Mouse (Mus musculus) stomach, embryonic 14.5 days (tissue): ENCODE results near the gene Plekhh2. TPM values are rescaled to one million over a fixed set of nuclear protein-coding genes. Genes with fewer than 3 reads are reported as not detected.

Experiments used
- ATAC-seq: fragments of 200-750 bp; cut with Nextera tagmentation; 2 replicates; pipeline ENCODE4 v1.8.0; 2017; ENCODE audit warnings: low read depth, moderate TSS enrichment; ENCODE audit not compliant: insufficient number of reproducible peaks, insufficient read depth, low FRiP score
- H3K27ac ChIP-seq: fragments of 300-500 bp; sonication (generic); 2 replicates; pipeline ENCODE4 v1.5.1; 2014; ENCODE audit warnings: mild to moderate bottlenecking, low read length, moderate library complexity, mixed read lengths
- H3K27me3 ChIP-seq: fragments of 300-500 bp; sonication (generic); 2 replicates; pipeline ENCODE4 v1.6.1; 2014; ENCODE audit warnings: low read length, control low read depth, mixed read lengths; ENCODE audit not compliant: control insufficient read depth, insufficient read depth
- H3K36me3 ChIP-seq: fragments of 300-500 bp; sonication (generic); 2 replicates; pipeline ENCODE4 v1.6.1; 2014; ENCODE audit warnings: mild to moderate bottlenecking, control low read depth, low read length, moderate library complexity, mixed read lengths; ENCODE audit not compliant: control insufficient read depth, insufficient read depth
- H3K4me1 ChIP-seq: fragments of 300-500 bp; sonication (generic); 2 replicates; pipeline ENCODE4 v1.6.1; 2014; ENCODE audit warnings: low read length, control low read depth, mixed read lengths; ENCODE audit not compliant: control insufficient read depth, insufficient read depth
- H3K4me2 ChIP-seq: fragments of 300-500 bp; sonication (generic); replicated peaks from 2 replicates; pipeline ENCODE4 v1.6.1; 2014; ENCODE audit warnings: low read depth, low read length, control low read depth
- H3K4me3 ChIP-seq: fragments of 300-500 bp; sonication (generic); 2 replicates; pipeline ENCODE4 v1.5.1; 2014; ENCODE audit warnings: low read depth, low read length, control low read depth
- H3K9ac ChIP-seq: fragments of 300-500 bp; sonication (generic); replicated peaks from 2 replicates; pipeline ENCODE4 v1.6.1; 2014; ENCODE audit warnings: low read depth, mild to moderate bottlenecking, control low read depth, low read length, moderate library complexity, mixed read lengths
- H3K9me3 ChIP-seq: fragments of 300-500 bp; sonication (generic); 2 replicates; pipeline ENCODE4 v1.6.1; 2016; ENCODE audit warnings: low read depth, low read length, control low read depth; ENCODE audit not compliant: control insufficient read depth
- WGBS: fragments of 180-500 bp; shearing (Covaris S2); extraction: QIAGEN DNeasy Blood & Tissue Kit; methylation state at CpG from one replicate; pipeline ENCODE4 v1.1.7; 2014; 5-methylcytosine and 5-hydroxymethylcytosine counted together
- polyA plus RNA-seq: library from polyadenylated mRNA; unstranded; fragments of >200 nt; fragmentation: Nextera tagmentation; extraction: Ambion mirVana; gene quantifications from 2 replicates; pipeline ENCODE4 v1.2.1, GENCODE M21; 2014

The Plekhh2 gene
- polyA plus RNA-seq, 1 experiment from 2014 or later = 16.2 TPM

DNA sequence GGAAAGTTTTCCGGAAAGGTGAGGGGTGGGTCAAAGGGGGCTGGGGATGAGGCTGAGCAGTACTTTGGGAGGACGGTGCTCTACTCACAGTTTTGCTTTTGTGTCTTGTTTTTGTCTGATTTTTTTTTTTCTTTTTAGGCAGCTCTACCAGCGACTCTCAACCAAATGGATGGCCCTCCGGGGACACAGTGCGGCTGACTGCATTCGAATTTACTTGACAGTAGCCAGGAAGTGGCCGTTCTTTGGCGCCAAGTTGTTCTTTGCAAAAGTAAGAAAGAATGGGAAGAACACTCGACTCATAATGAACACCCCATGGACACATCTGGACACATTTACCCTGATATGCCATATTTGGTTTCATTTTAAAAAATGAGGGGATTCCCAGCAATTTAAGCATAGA, 99.8 kb downstream of the Plekhh2 start:
- H3K4me2 ChIP-seq = no peak overlapping the region
- no peaks in the 10 kb centered on the region for H3K27me3 ChIP-seq
- no peak for ATAC-seq
- H3K36me3 ChIP-seq = peaks cover 22% of the 10 kb centered on the region
- no peak overlapping the region for H3K9ac ChIP-seq
- no peaks in the 10 kb centered on the region for H3K4me1 ChIP-seq
- H3K27ac ChIP-seq = no peak overlapping the region
- H3K9me3 ChIP-seq = no peaks in the 10 kb centered on the region
- 89% methylated on average over 9 of the region's 9 CpGs for WGBS
- no peak overlapping the region for H3K4me3 ChIP-seq

DNA sequence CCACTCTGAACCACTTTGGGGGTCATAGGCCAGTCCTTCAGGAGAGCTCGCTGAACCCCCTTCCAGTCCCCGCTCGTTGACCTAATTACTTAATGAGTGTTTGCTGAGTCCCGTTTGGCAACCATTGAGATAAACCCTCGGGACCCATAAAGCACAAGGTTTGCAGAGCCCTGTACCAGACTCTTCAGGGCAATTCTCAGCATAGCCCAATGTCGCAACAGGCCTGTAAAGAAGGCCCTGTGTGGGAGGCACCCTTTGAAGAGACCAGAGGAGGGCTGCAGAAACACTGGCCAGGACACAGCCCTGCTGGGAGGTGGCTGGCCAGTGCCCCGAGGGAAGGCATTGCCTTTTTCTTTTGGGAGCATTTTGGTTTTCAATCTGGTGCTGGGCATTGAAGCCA, 100.3 kb downstream of the Plekhh2 start:
- no peaks in the 10 kb centered on the region for H3K27me3 ChIP-seq
- H3K9ac ChIP-seq = no peak overlapping the region
- H3K36me3 ChIP-seq = peaks cover 22% of the 10 kb centered on the region
- no peaks in the 10 kb centered on the region for H3K4me1 ChIP-seq
- no peaks in the 10 kb centered on the region for H3K9me3 ChIP-seq
- no peak overlapping the region for H3K4me2 ChIP-seq
- H3K4me3 ChIP-seq = no peak overlapping the region
- no peak overlapping the region for H3K27ac ChIP-seq
- 73% methylated on average over 7 of the region's 7 CpGs for WGBS
- ATAC-seq = no peak

DNA sequence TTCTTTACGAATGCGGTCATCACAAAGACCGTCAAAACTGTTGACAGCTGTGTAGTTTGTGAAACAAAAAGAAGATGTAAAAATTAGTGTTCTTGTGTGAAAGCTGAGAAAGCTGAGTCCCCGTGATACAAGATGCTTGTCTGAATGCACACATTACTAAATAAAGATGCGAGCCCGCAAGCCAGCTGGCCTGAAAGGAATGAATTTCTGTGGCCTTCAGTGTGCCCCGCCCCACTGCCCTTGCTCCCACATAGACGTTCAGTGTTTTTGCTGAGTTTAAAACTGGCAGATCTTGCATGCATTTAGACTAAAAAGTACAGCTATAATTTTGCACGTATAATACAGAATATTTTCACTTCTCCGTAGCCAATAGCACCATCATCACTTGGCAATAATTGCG, 104.1 kb downstream of the Plekhh2 start:
- no peak overlapping the region for H3K4me3 ChIP-seq
- H3K9me3 ChIP-seq = no peaks in the 10 kb centered on the region
- no peak overlapping the region for H3K4me2 ChIP-seq
- no peaks in the 10 kb centered on the region for H3K27me3 ChIP-seq
- H3K36me3 ChIP-seq = peaks cover 16% of the 10 kb centered on the region
- ATAC-seq = no peak
- peaks cover 4% of the 10 kb centered on the region; the same call in 1 of the 2 replicates for H3K4me1 ChIP-seq
- 81% methylated on average over 11 of the region's 11 CpGs for WGBS
- H3K27ac ChIP-seq = no peak overlapping the region
- no peak overlapping the region for H3K9ac ChIP-seq

DNA sequence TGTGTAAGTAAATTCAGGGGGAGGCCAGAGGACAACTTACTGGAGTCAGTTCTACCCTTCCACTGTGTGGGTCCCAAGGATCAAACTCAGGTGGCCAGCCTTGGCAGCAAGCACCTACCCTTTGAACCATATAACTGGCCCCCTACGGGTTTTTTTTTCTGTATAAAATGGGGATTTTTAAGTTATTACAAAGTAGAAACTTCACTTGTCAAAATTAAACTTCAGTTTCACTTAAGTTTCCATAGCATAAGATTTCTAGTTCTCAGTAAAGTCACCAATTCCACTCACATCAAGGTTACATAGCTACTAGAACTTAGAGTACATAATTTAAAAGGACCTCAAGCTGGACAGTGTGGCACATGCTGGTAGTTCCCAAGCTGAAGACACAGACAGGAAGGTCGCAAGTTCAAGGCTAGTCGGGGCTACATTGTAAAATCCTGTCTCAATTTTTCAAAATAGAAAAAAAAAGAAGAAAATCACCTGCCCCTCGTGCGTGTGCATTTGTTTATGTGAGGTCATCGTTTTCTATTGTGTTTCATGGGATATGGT, 104.9 kb downstream of the Plekhh2 start:
- ATAC-seq = no peak
- peaks cover 12% of the 10 kb centered on the region for H3K36me3 ChIP-seq
- no peak overlapping the region for H3K27ac ChIP-seq
- no peak overlapping the region for H3K4me2 ChIP-seq
- H3K9me3 ChIP-seq = no peaks in the 10 kb centered on the region
- peaks cover 4% of the 10 kb centered on the region; the same call in 1 of the 2 replicates for H3K4me1 ChIP-seq
- no peaks in the 10 kb centered on the region for H3K27me3 ChIP-seq
- no peak overlapping the region for H3K9ac ChIP-seq
- H3K4me3 ChIP-seq = no peak overlapping the region
- 87% methylated on average over 6 of the region's 6 CpGs for WGBS

DNA sequence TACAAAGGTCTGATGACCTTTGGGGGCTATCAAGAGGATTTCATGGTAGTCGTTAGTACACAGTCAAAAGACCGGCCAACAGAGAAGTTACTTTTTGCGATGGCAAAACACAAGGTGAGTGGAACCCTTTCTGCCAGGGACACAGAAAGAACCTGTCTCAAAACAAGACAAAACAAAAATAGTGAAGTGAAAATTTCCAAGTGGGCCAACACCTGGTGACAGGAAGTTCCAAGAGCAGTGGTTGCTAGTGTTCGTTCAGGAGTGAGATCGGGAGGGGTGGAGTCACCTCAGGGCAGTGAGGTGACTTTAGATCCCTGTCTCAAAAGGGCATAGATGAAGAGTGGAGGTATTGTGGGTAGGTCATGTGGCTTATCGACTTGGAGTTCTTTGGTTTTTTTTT, 106.3 kb downstream of the Plekhh2 start:
- no peaks in the 10 kb centered on the region for H3K9me3 ChIP-seq
- ATAC-seq = no peak
- peaks cover 6% of the 10 kb centered on the region for H3K36me3 ChIP-seq
- H3K4me2 ChIP-seq = no peak overlapping the region
- no peak overlapping the region for H3K4me3 ChIP-seq
- 94% methylated on average over 6 of the region's 6 CpGs for WGBS
- peaks cover 4% of the 10 kb centered on the region; the same call in 1 of the 2 replicates for H3K4me1 ChIP-seq
- no peak overlapping the region for H3K27ac ChIP-seq
- no peak overlapping the region for H3K9ac ChIP-seq
- H3K27me3 ChIP-seq = no peaks in the 10 kb centered on the region

DNA sequence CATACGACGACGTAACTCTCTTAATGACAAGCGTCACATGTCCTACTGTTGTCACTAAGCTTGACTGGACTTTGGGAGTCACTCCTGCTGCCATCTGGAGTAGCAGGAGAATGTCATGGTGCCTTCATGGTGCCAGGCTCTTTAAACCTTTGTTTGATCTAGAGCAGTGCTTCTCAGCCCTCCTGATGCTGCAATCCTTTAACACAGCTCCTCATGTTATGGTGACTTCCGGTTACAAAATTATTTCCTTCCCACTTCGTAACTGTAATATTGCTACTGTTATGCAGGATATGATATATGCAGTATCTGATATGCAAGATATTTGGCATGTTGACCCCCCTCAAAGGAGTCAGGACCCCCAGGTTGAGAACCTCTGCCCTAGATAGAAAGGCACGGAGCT, 107.4 kb downstream of the Plekhh2 start:
- Histone ChIP-seq H3K27me3 (no peaks in the 10 kb centered on the region), H3K27ac (peak overlapping the region; percentile 34; the same call in 1 of the 2 replicates), H3K4me3 (no peak overlapping the region), H3K36me3 (no peaks in the 10 kb centered on the region; the same call in 1 of the 2 replicates), H3K9ac (no peak overlapping the region), H3K4me2 (no peak overlapping the region), H3K9me3 (no peaks in the 10 kb centered on the region), H3K4me1 (peaks cover 4% of the 10 kb centered on the region; the same call in 1 of the 2 replicates)
- ATAC-seq = no peak
- WGBS = 86% methylated on average over 7 of the region's 7 CpGs

DNA sequence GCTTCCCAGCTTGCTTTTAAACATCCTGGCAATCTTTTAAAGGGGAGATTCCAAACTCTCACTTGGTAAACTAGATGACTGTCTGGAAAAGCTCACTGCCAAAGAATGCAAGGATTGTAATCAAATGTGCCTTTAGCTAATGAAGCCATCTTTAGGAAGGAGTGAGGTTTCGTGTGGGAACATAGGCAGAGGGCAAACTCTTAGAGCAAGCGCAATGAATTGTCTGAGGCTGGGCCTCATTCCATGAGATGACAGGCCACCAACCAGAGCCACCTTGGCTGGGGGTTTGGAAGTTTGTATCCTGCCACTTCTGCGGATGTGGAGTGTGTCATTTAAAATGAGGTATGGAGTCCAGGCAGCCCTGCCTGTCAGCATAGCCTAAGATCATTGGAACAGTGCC, 108.4 kb downstream of the Plekhh2 start:
- Histone ChIP-seq H3K4me2 (no peak overlapping the region), H3K27ac (peak overlapping the region; percentile 34; the same call in 1 of the 2 replicates), H3K27me3 (no peaks in the 10 kb centered on the region), H3K36me3 (no peaks in the 10 kb centered on the region), H3K4me1 (peaks cover 4% of the 10 kb centered on the region; the same call in 1 of the 2 replicates), H3K4me3 (no peak overlapping the region), H3K9ac (no peak overlapping the region), H3K9me3 (no peaks in the 10 kb centered on the region)
- WGBS = 59% methylated on average over 3 of the region's 3 CpGs
- ATAC-seq = no peak

DNA sequence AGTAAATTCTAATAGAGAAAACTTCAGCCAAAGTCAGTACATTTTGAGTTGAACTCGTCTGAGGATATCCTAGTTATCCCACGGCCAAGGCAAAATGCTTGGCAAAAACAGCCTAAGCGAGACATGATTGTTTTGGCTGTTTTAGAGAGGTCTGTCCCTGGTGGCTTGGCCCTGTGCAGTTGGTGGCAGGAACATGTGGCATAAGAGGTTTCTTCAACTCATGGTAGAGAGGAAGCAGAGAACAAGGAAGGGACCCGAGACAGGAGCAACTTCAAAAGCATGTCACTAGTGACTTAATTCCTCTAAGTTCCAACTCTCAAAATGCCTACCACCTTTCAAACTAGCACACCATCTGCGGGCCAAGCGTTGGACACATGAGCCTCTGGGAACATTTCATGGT, 108.9 kb downstream of the Plekhh2 start:
- H3K9ac ChIP-seq = no peak overlapping the region
- peak overlapping the region; percentile 34; the same call in 1 of the 2 replicates for H3K27ac ChIP-seq

DNA sequence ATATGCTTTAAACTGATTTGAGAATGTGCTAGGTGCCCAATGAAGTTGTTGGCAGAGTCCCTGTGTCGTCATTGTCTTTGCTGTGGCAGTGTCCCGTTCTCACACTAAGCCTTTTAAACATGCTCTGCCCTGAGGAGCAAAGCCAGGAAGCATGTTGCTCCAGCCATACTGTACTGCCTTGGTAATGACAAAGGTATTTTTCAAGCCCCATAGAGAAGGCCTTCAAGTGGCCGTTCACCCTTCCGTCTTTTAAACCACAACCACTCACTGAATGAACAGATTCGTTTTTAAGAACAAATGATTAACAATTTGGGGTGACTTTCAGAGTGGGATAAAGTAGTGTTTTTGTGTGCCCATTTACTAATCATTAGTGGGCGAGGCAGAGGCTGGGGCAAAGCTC, 109.5 kb downstream of the Plekhh2 start:
- Histone ChIP-seq H3K4me1 (peaks cover 4% of the 10 kb centered on the region; the same call in 1 of the 2 replicates), H3K27ac (no peak overlapping the region), H3K9me3 (no peaks in the 10 kb centered on the region), H3K27me3 (no peaks in the 10 kb centered on the region), H3K36me3 (no peaks in the 10 kb centered on the region), H3K4me2 (no peak overlapping the region), H3K4me3 (no peak overlapping the region), H3K9ac (no peak overlapping the region)
- ATAC-seq = no peak
- WGBS = 89% methylated on average over 6 of the region's 6 CpGs

More for the DNA sequence above, 108.9 kb downstream of the Plekhh2 start:
- no peaks in the 10 kb centered on the region for H3K27me3 ChIP-seq
- H3K4me1 ChIP-seq = peaks cover 4% of the 10 kb centered on the region; the same call in 1 of the 2 replicates
- no peak overlapping the region for H3K4me3 ChIP-seq
- no peaks in the 10 kb centered on the region for H3K9me3 ChIP-seq
- no peak overlapping the region for H3K4me2 ChIP-seq
- 88% methylated on average over 6 of the region's 6 CpGs for WGBS
- no peak for ATAC-seq
- H3K36me3 ChIP-seq = no peaks in the 10 kb centered on the region
